Mouse (Mus musculus) olfactory bulb, adult 2 months (tissue): ENCODE data around the gene Pik3r1.

Experiments used
- CTCF ChIP-seq: fragments of 200-500 bp; IDR thresholded peaks from 2 replicates; pipeline ENCODE4 v1.5.1; 2012; ENCODE audit warnings: low read depth, mild to moderate bottlenecking, low read length, moderate library complexity; ENCODE audit not compliant: insufficient read depth
- POLR2A ChIP-seq: fragments of 200-500 bp; IDR thresholded peaks from 2 replicates; pipeline ENCODE4 v1.6.1; 2012; ENCODE audit warnings: mild to moderate bottlenecking, low read depth, low read length, moderate library complexity; ENCODE audit not compliant: insufficient read depth

GRCm38 (mm10) chr13:101771071-101771470 is 3.1 kb upstream of the Pik3r1 start:
- TF ChIP-seq POLR2A = no peak
- no peak for TF ChIP-seq CTCF
